Mouse (Mus musculus) forebrain, embryonic 13.5 days (tissue): ENCODE data around the gene Fanci. TPM values are rescaled to one million over a fixed set of nuclear protein-coding genes. Genes with fewer than 3 reads are reported as not detected.
A peak's percentile ranks its signal among the peaks of the same experiment; 100 is the strongest.

ENCODE experiments used
- ATAC-seq: fragments of 200-750 bp; cut with Nextera tagmentation; 2 replicates; pipeline ENCODE4 v1.8.0; 2017
- H3K27ac ChIP-seq: fragments of 300-500 bp; sonication (generic); 2 replicates; pipeline ENCODE4 v1.5.1; 2015; ENCODE audit warnings: inconsistent platforms, mild to moderate bottlenecking, moderate library complexity
- H3K27me3 ChIP-seq: fragments of 300-500 bp; sonication (generic); 2 replicates; pipeline ENCODE4 v1.6.1; 2015; ENCODE audit warnings: mild to moderate bottlenecking, inconsistent platforms
- H3K36me3 ChIP-seq: fragments of 300-500 bp; sonication (generic); 2 replicates; pipeline ENCODE4 v1.6.1; 2015; ENCODE audit warnings: mild to moderate bottlenecking, inconsistent platforms; ENCODE audit not compliant: poor library complexity, severe bottlenecking
- H3K4me1 ChIP-seq: fragments of 300-500 bp; sonication (generic); 2 replicates; pipeline ENCODE4 v1.6.1; 2015; ENCODE audit warnings: inconsistent platforms
- H3K4me2 ChIP-seq: fragments of 300-500 bp; sonication (generic); 2 replicates; pipeline ENCODE4 v1.6.1; 2015; ENCODE audit warnings: inconsistent platforms, mild to moderate bottlenecking, moderate library complexity
- H3K4me3 ChIP-seq: fragments of 300-500 bp; sonication (generic); 2 replicates; pipeline ENCODE4 v1.5.1; 2015; ENCODE audit warnings: mild to moderate bottlenecking, inconsistent platforms
- H3K9ac ChIP-seq: fragments of 300-500 bp; sonication (generic); 2 replicates; pipeline ENCODE4 v1.6.1; 2015; ENCODE audit warnings: mild to moderate bottlenecking, inconsistent platforms
- H3K9me3 ChIP-seq: fragments of 300-500 bp; sonication (generic); replicated peaks from 2 replicates; pipeline ENCODE4 v1.6.1; 2016; ENCODE audit warnings: inconsistent platforms
- whole genome bisulfite sequencing: fragments of 180-500 bp; shearing (Covaris S2); methylation state at CpG from one replicate; pipeline ENCODE4 v1.1.7; 2015; 5-methylcytosine and 5-hydroxymethylcytosine counted together
- polyA plus RNA-seq: library from polyadenylated mRNA; unstranded; fragments of >200 nt; fragmentation: Nextera tagmentation; extraction: Ambion mirVana; gene quantifications from 2 replicates; pipeline ENCODE4 v1.2.1, GENCODE M21; 2015

Fanci gene
- polyA plus RNA-seq, 1 experiment from 2014 or later, result 10.3 TPM

DNA sequence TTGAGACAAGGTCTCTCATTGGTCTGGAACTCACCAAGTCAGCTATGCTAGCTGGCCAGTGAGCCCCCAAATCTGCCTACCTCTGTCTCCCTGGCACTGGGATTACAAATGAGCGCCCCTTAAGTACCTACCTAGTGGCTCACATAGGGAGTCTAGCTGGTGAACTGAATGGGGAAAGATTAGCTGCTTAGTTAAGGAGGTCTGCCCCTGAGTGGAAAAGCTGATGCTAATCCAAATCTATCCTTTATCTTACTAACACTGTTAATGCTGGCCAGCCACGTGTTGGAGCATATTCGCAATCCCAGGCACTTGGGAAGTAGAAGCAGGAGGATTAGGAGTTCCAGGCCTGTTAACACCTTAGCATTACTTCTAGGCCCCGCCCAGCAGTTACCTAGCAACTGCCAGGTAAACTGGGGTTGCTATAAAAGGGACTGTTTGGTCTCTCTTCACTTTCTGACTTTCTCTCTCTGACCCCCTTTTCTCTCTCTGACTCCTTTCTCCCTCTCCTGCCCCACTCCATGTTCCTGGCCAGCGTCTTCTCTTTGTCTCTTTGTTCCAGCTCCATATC lies 1.5 kb upstream of the Fanci start:
- Histone ChIP-seq H3K4me2 (no peak overlapping the region), H3K9ac (no peak overlapping the region), H3K36me3 (no peaks in the 10 kb centered on the region), H3K4me1 (peaks cover 42% of the 10 kb centered on the region), H3K9me3 (no peaks in the 10 kb centered on the region), H3K27ac (no peak overlapping the region), H3K27me3 (no peaks in the 10 kb centered on the region), H3K4me3 (no peak overlapping the region)
- WGBS, result 66% methylated on average over 5 of the region's 5 CpGs
- ATAC-seq, result no peak

DNA sequence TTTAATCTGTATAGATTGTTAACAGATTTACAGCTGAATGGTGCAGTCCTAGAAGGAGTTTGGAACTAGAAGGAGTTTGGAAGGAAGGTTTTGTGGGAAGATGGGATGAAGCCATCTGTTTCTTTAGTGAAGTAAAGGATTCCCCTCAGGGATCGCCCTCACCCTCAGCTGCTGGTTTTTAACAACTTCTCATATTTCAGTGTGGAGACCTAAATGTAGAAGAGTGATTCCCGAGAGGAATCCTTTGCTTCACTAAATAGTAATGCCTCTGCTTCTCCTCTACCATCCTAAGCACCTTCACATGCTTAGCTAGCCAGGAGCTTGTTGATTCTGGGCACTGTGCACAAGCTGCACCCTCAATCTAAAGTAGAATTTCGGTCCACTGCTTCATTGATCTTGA lies 258 bp upstream of the Fanci start:
- ATAC-seq, result peak; percentile 31; the same call in 1 of the 2 replicates
- 9% methylated on average over 3 of the region's 3 CpGs for WGBS
- Histone ChIP-seq H3K4me1 (peaks cover 36% of the 10 kb centered on the region), H3K36me3 (no peaks in the 10 kb centered on the region), H3K4me2 (peak overlapping the region; percentile 95), H3K9ac (peak overlapping the region; percentile 74), H3K27me3 (no peaks in the 10 kb centered on the region), H3K27ac (peak overlapping the region; percentile 88), H3K4me3 (peak overlapping the region; percentile 64), H3K9me3 (no peaks in the 10 kb centered on the region)

GRCm38 (mm10) chr7:79392860-79393513 lies 1.3 kb downstream of the Fanci start:
- no peaks in the 10 kb centered on the region for H3K9me3 ChIP-seq
- WGBS, result 64% methylated on average over 9 of the region's 9 CpGs
- no peak for ATAC-seq
- H3K4me3 ChIP-seq, result peak overlapping the region; percentile 64
- H3K36me3 ChIP-seq, result no peaks in the 10 kb centered on the region
- H3K27ac ChIP-seq, result peak overlapping the region; percentile 88; the same call in 1 of the 2 replicates
- peaks cover 22% of the 10 kb centered on the region for H3K4me1 ChIP-seq
- peak overlapping the region; percentile 74 for H3K9ac ChIP-seq
- H3K4me2 ChIP-seq, result peak overlapping the region; percentile 95
- no peaks in the 10 kb centered on the region for H3K27me3 ChIP-seq

DNA sequence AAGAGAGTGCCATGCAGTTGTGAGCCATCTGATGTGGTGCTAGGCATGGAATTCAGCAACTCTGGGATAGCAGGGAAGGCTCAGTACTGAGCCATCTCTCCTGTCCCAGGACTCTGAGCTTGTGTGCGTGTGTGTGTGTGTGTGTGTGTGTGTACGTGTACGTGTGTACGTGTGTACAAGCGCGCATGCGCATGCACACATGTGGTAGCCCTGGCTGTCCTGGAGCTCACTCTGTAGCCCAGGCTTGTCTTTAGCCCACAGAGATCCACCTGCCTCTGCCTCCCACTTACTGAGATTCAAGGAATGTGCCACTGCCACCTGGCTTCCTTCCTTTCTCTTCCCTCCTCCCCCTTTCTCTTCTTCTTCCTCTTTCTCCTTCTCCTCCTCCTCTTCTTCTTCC lies 2.2 kb downstream of the Fanci start:
- H3K27me3 ChIP-seq, result no peaks in the 10 kb centered on the region
- H3K9ac ChIP-seq, result no peak overlapping the region
- 98% methylated on average over 7 of the region's 7 CpGs for WGBS
- peaks cover 13% of the 10 kb centered on the region for H3K4me1 ChIP-seq
- no peak for ATAC-seq
- no peak overlapping the region for H3K27ac ChIP-seq
- no peak overlapping the region for H3K4me2 ChIP-seq
- no peaks in the 10 kb centered on the region for H3K9me3 ChIP-seq
- H3K4me3 ChIP-seq, result no peak overlapping the region
- no peaks in the 10 kb centered on the region for H3K36me3 ChIP-seq

DNA sequence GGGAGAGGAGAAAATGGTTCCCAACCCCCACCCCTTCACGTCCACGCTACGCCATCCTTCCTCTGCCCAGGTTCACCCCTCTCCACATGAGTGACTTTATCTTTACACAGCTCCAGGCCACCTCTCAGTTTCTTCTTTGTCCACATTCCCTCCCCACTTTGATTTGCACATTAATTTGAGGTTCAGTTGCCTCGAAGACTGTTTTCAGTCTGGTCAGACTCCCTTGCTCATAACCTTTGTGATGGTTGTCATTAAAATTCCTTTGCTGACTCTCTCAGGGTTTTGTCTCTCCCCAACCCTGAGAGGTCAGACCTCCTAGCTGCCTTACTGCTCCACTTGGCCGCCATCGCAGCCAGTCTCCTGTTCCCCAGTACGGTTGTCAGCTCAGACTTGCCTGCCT lies 2.9 kb downstream of the Fanci start:
- Histone ChIP-seq H3K4me1 (peaks cover 13% of the 10 kb centered on the region), H3K36me3 (no peaks in the 10 kb centered on the region), H3K27me3 (no peaks in the 10 kb centered on the region), H3K4me2 (no peak overlapping the region), H3K9ac (no peak overlapping the region), H3K27ac (no peak overlapping the region), H3K4me3 (no peak overlapping the region), H3K9me3 (no peaks in the 10 kb centered on the region)
- 73% methylated on average over 7 of the region's 7 CpGs for WGBS
- no peak for ATAC-seq

- WGBS, result 82% methylated on average over 7 of the region's 7 CpGs
- H3K36me3 ChIP-seq, result no peaks in the 10 kb centered on the region
- no peak overlapping the region for H3K4me3 ChIP-seq
- no peak for ATAC-seq
- no peak overlapping the region for H3K4me2 ChIP-seq
- H3K9me3 ChIP-seq, result no peaks in the 10 kb centered on the region
- peaks cover 13% of the 10 kb centered on the region for H3K4me1 ChIP-seq
- H3K9ac ChIP-seq, result no peak overlapping the region
- H3K27ac ChIP-seq, result no peak overlapping the region
- no peaks in the 10 kb centered on the region for H3K27me3 ChIP-seq
These were observed 3.5 kb downstream of the Fanci start for GRCm38 (mm10) chr7:79395186-79395585.

DNA sequence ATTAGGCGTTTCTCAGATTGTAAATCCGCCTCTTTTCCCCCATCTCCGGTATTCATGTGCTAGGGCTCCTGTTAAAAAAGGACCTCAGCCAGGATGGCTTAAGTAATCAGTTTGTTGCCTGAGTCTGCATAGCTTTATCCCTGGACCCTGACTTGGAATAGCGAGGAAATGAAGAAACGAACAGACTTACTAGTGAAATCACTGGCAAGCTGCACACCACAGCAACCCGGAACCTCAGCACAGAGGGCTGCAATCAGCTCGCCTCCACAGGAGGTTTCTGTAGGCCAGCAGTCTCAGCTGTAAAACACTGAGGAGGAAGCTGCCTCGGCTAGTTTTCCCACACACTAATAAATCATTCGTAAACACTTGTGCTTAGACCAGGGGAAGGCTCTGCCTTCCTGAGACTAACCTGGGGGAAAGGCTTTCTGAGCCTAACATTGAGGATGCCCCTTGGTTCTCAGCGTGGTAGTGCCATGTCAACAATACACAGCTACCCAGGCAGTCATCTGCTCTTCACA lies 5.8 kb downstream of the Fanci start:
- no peak overlapping the region for H3K4me3 ChIP-seq
- H3K27me3 ChIP-seq, result no peaks in the 10 kb centered on the region
- no peak overlapping the region for H3K9ac ChIP-seq
- H3K4me1 ChIP-seq, result peaks cover 7% of the 10 kb centered on the region
- no peak overlapping the region for H3K27ac ChIP-seq
- H3K4me2 ChIP-seq, result no peak overlapping the region
- H3K9me3 ChIP-seq, result no peaks in the 10 kb centered on the region
- no peaks in the 10 kb centered on the region for H3K36me3 ChIP-seq
- no peak for ATAC-seq
- 91% methylated on average over 10 of the region's 10 CpGs for WGBS

DNA sequence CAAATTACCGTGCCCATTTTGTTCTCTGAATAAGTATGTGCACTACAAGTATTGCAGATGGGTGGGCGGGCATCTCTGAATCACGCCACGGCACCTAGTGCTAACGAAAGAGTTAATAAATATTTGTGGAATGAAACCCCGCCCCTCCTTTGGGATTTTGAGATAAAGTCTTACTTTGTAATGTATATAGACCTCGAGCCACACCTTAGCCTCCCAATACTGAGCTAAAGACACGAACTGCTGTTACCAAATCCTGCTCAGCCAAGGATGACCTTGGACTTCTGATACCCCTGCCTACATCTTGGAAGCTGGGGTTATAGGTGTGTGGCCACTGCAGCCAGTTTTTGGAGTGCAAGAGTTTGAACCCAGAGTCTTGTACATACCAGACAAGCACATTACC lies 6.7 kb downstream of the Fanci start:
- WGBS, result 86% methylated on average over 8 of the region's 8 CpGs
- no peak for ATAC-seq
- no peaks in the 10 kb centered on the region for H3K27me3 ChIP-seq

GRCm38 (mm10) chr7:79398971-79399370 lies 7.2 kb downstream of the Fanci start:
- no peaks in the 10 kb centered on the region for H3K27me3 ChIP-seq
- WGBS, result 71% methylated on average over 12 of the region's 12 CpGs
- no peaks in the 10 kb centered on the region for H3K36me3 ChIP-seq
- no peak overlapping the region for H3K4me3 ChIP-seq
- H3K27ac ChIP-seq, result no peak overlapping the region
- no peak overlapping the region for H3K4me2 ChIP-seq
- ATAC-seq, result no peak
- H3K9ac ChIP-seq, result no peak overlapping the region
- H3K4me1 ChIP-seq, result no peaks in the 10 kb centered on the region
- H3K9me3 ChIP-seq, result no peaks in the 10 kb centered on the region

More for the DNA sequence above, 6.7 kb downstream of the Fanci start:
- H3K4me3 ChIP-seq, result no peak overlapping the region
- H3K9me3 ChIP-seq, result no peaks in the 10 kb centered on the region
- no peaks in the 10 kb centered on the region for H3K4me1 ChIP-seq
- H3K4me2 ChIP-seq, result no peak overlapping the region
- H3K27ac ChIP-seq, result no peak overlapping the region
- H3K36me3 ChIP-seq, result no peaks in the 10 kb centered on the region
- no peak overlapping the region for H3K9ac ChIP-seq

GRCm38 (mm10) chr7:79400296-79400695 lies 8.6 kb downstream of the Fanci start:
- Histone ChIP-seq H3K4me1 (no peaks in the 10 kb centered on the region), H3K4me3 (no peak overlapping the region), H3K27ac (no peak overlapping the region), H3K27me3 (no peaks in the 10 kb centered on the region), H3K9ac (no peak overlapping the region), H3K4me2 (no peak overlapping the region), H3K9me3 (no peaks in the 10 kb centered on the region), H3K36me3 (no peaks in the 10 kb centered on the region)
- WGBS, result 80% methylated on average over 3 of the region's 3 CpGs
- ATAC-seq, result no peak

DNA sequence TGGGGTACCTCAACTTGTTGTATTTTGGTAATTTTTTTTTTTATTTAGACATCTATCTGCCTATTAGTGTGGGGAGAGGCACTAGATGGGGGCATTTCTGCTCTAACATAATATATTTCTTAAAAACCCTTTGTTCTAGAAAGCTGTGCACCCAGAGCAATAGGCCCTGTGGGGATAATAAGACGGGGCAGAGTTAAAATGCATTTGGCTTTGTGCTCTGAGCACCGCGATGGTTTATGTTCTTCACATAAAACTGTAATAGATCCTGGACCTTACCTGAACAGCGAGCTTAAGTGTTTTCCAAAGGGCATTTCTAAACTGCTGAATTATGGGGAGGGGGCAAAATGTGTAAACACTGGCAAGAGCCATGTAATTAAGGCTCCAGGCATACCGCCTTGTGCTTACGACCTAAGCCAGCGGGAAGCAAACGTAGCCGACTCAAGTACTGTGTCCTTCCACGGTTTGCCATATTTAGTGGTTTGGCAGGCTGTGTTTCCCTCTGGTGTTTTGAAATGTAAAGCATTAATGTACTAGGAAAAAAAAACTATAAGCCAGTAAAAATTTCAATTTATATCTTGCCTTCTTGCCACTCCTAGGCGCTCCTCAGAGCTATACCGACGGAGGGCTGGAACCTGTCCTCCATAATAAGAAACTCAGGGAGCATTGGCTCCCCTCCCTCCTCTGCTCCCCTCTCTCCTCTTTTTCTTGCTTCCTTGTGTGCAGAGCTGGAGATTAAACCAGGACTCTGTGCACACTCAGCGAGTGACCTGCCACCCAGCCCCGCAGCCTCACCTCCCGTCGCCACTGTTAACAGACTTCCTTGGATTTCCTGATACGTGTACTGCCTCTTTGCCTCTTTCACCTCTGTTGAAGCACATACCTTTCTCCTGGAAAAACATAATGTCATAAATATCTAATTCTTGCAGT lies 23.0 kb downstream of the Fanci start:
- Histone ChIP-seq H3K4me1 (no peaks in the 10 kb centered on the region), H3K36me3 (peaks cover 8% of the 10 kb centered on the region; the same call in 1 of the 2 replicates), H3K4me2 (no peak overlapping the region), H3K9me3 (no peaks in the 10 kb centered on the region), H3K27me3 (no peaks in the 10 kb centered on the region), H3K4me3 (no peak overlapping the region), H3K27ac (no peak overlapping the region), H3K9ac (no peak overlapping the region)
- WGBS, result 87% methylated on average over 18 of the region's 18 CpGs
- no peak for ATAC-seq

DNA sequence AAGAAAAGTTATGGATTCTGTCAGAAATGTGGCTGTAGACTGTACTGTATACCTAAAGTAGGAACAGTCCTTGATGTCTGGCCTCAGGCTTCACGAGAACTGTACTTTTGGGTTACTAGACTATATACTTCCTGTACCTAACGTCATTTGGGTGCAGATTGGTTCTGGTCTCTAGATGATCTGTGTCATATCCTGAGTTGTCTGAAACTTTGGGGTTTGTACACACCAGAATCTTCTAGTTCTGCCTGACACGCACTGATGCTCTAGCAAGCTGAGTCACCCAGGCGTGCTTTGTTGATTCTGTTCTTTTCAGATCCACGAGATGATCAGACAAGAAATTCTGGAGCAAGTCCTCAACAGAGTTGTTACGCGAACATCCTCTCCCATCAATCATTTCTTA lies 28.2 kb downstream of the Fanci start:
- H3K27ac ChIP-seq, result no peak overlapping the region
- no peaks in the 10 kb centered on the region for H3K4me1 ChIP-seq
- WGBS, result 91% methylated on average over 7 of the region's 7 CpGs
- no peaks in the 10 kb centered on the region for H3K27me3 ChIP-seq
- H3K4me3 ChIP-seq, result no peak overlapping the region
- ATAC-seq, result no peak
- peaks cover 7% of the 10 kb centered on the region; the same call in 1 of the 2 replicates for H3K36me3 ChIP-seq
- H3K4me2 ChIP-seq, result no peak overlapping the region
- no peaks in the 10 kb centered on the region for H3K9me3 ChIP-seq
- H3K9ac ChIP-seq, result no peak overlapping the region
